Mouse (Mus musculus): ENCODE measurements around the gene Gm37240.

Gene Gm37240

GRCm38 (mm10) chr3:85339269-85339820 is 548.0 kb downstream of the Gm37240 start:
- no peak for DNase-seq (ENCODE audit: low spot score)

- no peak for DNase-seq (ENCODE audit: low spot score)
These were observed 548.6 kb downstream of the Gm37240 start for GRCm38 (mm10) chr3:85338755-85339095.

GRCm38 (mm10) chr3:85337881-85338754 is 549.2 kb downstream of the Gm37240 start:
- no peak for DNase-seq (ENCODE audit: low spot score)

- no peak for DNase-seq (ENCODE audit: low spot score)
These were observed 551.8 kb downstream of the Gm37240 start for GRCm38 (mm10) chr3:85335517-85335916.

GRCm38 (mm10) chr3:85332276-85332675 is 555.0 kb downstream of the Gm37240 start:
- DNase-seq (ENCODE audit: low spot score) = no peak

GRCm38 (mm10) chr3:85318256-85318655 is 569.1 kb downstream of the Gm37240 start:
- no peak for DNase-seq (ENCODE audit: low spot score)

GRCm38 (mm10) chr3:85317306-85317705 is 570.0 kb downstream of the Gm37240 start:
- no peak for DNase-seq (ENCODE audit: low spot score)

GRCm38 (mm10) chr3:85314961-85315360 is 572.4 kb downstream of the Gm37240 start:
- no peak for DNase-seq (ENCODE audit: low spot score)

GRCm38 (mm10) chr3:85313646-85314255 is 573.6 kb downstream of the Gm37240 start:
- DNase-seq (ENCODE audit: low spot score) = peak; percentile 22

GRCm38 (mm10) chr3:85311176-85311575 is 576.1 kb downstream of the Gm37240 start:
- no peak for DNase-seq (ENCODE audit: low spot score)

- no peak for DNase-seq (ENCODE audit: low spot score)
These were observed 576.8 kb downstream of the Gm37240 start for GRCm38 (mm10) chr3:85310401-85310989.

GRCm38 (mm10) chr3:85309168-85309567 is 578.1 kb downstream of the Gm37240 start:
- no peak for DNase-seq (ENCODE audit: low spot score)

- DNase-seq (ENCODE audit: low spot score) = no peak
These were observed 578.6 kb downstream of the Gm37240 start for GRCm38 (mm10) chr3:85308706-85309105.

GRCm38 (mm10) chr3:85301851-85302250 is 585.5 kb downstream of the Gm37240 start:
- DNase-seq (ENCODE audit: low spot score) = no peak

- DNase-seq (ENCODE audit: low spot score) = no peak
These were observed 586.0 kb downstream of the Gm37240 start for GRCm38 (mm10) chr3:85301336-85301735.

GRCm38 (mm10) chr3:85299649-85300550 is 587.4 kb downstream of the Gm37240 start:
- no peak for DNase-seq (ENCODE audit: low spot score)

- no peak for DNase-seq (ENCODE audit: low spot score)
These were observed 592.1 kb downstream of the Gm37240 start for GRCm38 (mm10) chr3:85295229-85295628.

- no peak for DNase-seq (ENCODE audit: low spot score)
These were observed 599.7 kb downstream of the Gm37240 start for GRCm38 (mm10) chr3:85287627-85288026.

GRCm38 (mm10) chr3:85284483-85284882 is 602.8 kb downstream of the Gm37240 start:
- DNase-seq (ENCODE audit: low spot score) = no peak

GRCm38 (mm10) chr3:85282816-85283215 is 604.5 kb downstream of the Gm37240 start:
- DNase-seq (ENCODE audit: low spot score) = no peak

- DNase-seq (ENCODE audit: low spot score) = peak; percentile 74
These were observed 612.2 kb downstream of the Gm37240 start for GRCm38 (mm10) chr3:85275075-85275474.

GRCm38 (mm10) chr3:85271491-85271890 is 615.8 kb downstream of the Gm37240 start:
- no peak for DNase-seq (ENCODE audit: low spot score)

All from retina, embryonic 14.5 days (tissue).